Mouse (Mus musculus): ENCODE data around the gene Snx3. TPM values are rescaled to one million over a fixed set of nuclear protein-coding genes. Genes with fewer than 3 reads are reported as not detected.

The Snx3 gene
- polyA plus RNA-seq, 1 experiment = 213 TPM

DNA sequence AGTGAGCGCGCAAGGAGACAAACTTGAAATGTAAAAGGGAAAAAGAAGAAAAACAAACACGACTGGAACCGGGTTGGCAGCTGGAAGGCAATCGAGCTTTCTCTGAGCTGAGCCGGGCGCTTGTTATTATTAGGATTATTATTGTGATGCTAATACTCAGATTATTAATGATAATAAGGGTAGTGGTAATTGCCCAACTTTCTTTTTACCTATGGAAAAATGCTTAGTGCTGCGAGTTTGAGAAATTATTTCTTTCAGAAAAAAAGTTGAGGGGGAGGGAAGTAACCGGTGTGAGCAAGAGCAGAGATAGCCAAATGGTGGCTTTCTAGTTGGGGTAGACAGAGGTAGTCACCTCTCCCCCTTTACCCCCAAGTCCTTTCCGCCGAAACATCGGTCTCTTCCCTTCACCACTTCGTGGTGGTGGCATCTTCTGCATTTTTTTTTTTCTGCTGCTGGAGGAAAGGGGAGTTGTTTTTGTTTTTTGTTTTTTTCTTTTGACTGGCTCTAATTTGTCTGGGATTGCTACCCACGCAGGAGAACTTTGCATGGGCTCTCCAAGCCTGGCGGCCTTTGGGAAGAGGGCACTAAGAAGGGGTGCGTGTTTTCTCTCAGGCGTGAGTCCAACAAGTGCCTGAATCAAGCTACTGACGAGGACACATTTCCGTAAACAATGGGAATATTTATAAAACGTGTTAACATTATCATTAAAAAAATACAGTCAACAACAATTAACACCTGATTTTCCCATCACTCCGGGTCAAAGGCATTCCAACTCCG lies 77.1 kb downstream of the Snx3 start:
- 5% methylated on average over 22 of the region's 22 CpGs for WGBS
- H3K36me3 ChIP-seq (ENCODE audit: control insufficient read depth, insufficient read depth, low read length) = no peaks in the 10 kb centered on the region
- no peak overlapping the region for H3K4me3 ChIP-seq (ENCODE audit: low read depth, low read length)
- H3K4me1 ChIP-seq (ENCODE audit: control insufficient read depth, insufficient read depth, insufficient read length, low read length) = peaks cover 7% of the 10 kb centered on the region
- H3K27ac ChIP-seq (ENCODE audit: insufficient read depth, low read depth, low read length) = no peak overlapping the region
- TF ChIP-seq POLR2A (IDR thresholded peaks at IDR 0.05; ENCODE audit: low read depth, low read length) = no peak
- no peak for TF ChIP-seq CTCF (IDR thresholded peaks at IDR 0.05; ENCODE audit: extremely low read depth, insufficient read length, insufficient replicate concordance, low read depth, low read length)
- peaks cover 82% of the 10 kb centered on the region for H3K27me3 ChIP-seq (ENCODE audit: control insufficient read depth, insufficient read depth, low read length)

DNA sequence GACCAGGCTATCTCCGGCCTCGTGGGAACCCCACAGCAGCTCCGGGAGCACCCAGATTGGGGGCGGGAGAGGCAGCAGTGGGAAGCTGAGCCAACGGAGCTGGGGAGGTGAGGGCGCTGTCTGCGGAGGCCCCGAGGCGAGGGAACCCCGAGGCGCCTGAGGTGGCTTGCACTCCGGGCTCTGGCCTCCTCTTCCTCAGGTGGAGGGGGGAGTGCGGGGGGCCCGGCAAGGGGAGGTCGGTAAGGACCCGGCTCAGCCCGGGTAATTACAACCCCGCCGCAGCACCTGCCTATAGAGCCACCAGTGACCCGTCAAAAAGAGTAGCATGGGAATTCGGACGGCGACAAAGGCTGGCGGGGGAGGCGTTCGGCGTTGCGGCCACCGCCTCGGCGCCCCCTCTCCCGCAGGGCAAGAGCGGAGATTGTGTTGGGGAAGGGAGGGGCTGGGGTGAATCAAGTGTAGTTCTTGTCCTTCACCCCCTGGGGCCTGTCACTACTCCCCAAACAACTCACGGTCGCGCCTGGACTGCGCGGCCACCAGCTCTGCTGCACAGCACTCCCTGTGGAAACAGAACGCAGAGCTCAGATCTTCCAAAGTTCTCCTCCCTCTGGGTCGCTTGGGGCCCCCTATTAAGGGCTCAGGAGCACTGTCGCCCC lies 77.8 kb downstream of the Snx3 start:
- Histone ChIP-seq H3K4me1 (ENCODE audit: control insufficient read depth, insufficient read depth, insufficient read length, low read length) (peaks cover 7% of the 10 kb centered on the region), H3K27ac (ENCODE audit: insufficient read depth, low read depth, low read length) (no peak overlapping the region), H3K4me3 (ENCODE audit: low read depth, low read length) (no peak overlapping the region), H3K27me3 (ENCODE audit: control insufficient read depth, insufficient read depth, low read length) (peaks cover 82% of the 10 kb centered on the region), H3K36me3 (ENCODE audit: control insufficient read depth, insufficient read depth, low read length) (no peaks in the 10 kb centered on the region)
- no peak for TF ChIP-seq POLR2A (IDR thresholded peaks at IDR 0.05; ENCODE audit: low read depth, low read length)
- TF ChIP-seq CTCF (IDR thresholded peaks at IDR 0.05; ENCODE audit: extremely low read depth, insufficient read length, insufficient replicate concordance, low read depth, low read length) = no peak
- whole genome bisulfite sequencing = 2% methylated on average over 41 of the region's 41 CpGs

- peaks cover 7% of the 10 kb centered on the region for H3K4me1 ChIP-seq (ENCODE audit: control insufficient read depth, insufficient read depth, insufficient read length, low read length)
- WGBS = 7% methylated on average over 29 of the region's 29 CpGs
- H3K27me3 ChIP-seq (ENCODE audit: control insufficient read depth, insufficient read depth, low read length) = peaks cover 83% of the 10 kb centered on the region
- no peaks in the 10 kb centered on the region for H3K36me3 ChIP-seq (ENCODE audit: control insufficient read depth, insufficient read depth, low read length)
- no peak overlapping the region for H3K27ac ChIP-seq (ENCODE audit: insufficient read depth, low read depth, low read length)
- TF ChIP-seq POLR2A (IDR thresholded peaks at IDR 0.05; ENCODE audit: low read depth, low read length) (no peak), CTCF (IDR thresholded peaks at IDR 0.05; ENCODE audit: extremely low read depth, insufficient read length, insufficient replicate concordance, low read depth, low read length) (no peak)
- no peak overlapping the region for H3K4me3 ChIP-seq (ENCODE audit: low read depth, low read length)
Observed at GRCm38 (mm10) chr10:42580131-42580950, 78.5 kb downstream of the Snx3 start.

DNA sequence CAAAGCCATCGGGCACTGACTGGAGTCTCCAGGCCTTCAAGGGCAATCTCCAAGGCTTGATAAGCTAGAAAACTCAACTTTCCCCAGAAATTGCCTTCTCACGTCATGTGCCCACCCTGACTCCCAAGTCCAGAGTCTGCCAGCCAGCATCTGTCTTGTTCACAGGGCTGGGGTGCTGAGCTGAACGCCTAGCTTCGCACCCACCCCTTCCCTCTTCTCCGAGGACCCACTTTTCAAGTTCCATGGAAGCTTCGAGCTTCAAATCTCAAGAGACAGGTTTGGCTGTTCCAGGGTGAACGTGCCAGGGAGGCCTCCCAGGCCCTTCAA lies 79.1 kb downstream of the Snx3 start:
- H3K27me3 ChIP-seq (ENCODE audit: control insufficient read depth, insufficient read depth, low read length) = peaks cover 86% of the 10 kb centered on the region
- 11% methylated on average over 7 of the region's 7 CpGs for WGBS
- no peak for TF ChIP-seq POLR2A (IDR thresholded peaks at IDR 0.05; ENCODE audit: low read depth, low read length)
- no peak for TF ChIP-seq CTCF (IDR thresholded peaks at IDR 0.05; ENCODE audit: extremely low read depth, insufficient read length, insufficient replicate concordance, low read depth, low read length)

DNA sequence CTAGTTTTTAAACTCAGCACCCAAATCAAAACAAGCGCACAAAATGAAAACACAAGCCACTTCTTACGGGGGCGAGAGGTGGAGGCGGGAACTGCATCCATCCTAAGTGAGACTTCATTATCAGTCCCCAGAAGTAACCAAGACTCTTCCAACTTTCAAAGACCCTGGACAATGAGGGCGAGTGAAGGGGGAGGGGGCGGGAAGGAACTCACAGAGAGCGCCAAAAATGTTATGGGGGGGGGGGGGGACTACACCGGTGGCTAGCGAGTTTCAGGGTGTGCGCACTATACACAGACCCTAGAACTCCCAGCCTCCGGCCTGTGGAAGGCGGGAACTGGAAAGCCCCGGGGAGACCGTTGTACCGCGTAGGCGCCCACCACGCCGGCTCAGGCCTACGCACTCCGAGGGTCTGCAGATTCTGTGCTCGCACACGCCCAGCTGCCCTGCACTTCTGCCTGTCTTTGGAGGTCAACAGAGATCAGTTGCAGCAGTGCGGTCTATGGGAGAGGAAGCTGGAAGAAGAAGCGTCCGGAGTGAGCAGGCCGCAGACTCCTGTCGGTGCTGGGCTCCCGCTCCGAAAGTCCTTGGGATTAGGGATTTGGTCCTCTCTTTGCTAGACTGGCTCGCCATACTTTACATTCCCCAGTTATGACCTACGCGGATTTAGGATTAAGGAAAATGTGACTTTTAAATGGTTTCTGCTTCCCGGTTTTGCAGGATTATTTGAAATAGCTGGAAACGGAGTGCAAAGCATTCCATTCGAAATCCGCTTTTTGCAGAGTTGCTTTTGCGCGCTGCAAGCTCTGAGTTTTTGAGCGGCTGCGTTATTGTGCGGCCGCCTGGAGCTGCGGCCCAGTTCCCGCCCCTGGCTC lies 80.1 kb downstream of the Snx3 start:
- 6% methylated on average over 45 of the region's 45 CpGs for WGBS
- H3K27me3 ChIP-seq (ENCODE audit: control insufficient read depth, insufficient read depth, low read length) = peaks cover 92% of the 10 kb centered on the region

More for the DNA sequence above, 79.1 kb downstream of the Snx3 start:
- no peak overlapping the region for H3K27ac ChIP-seq (ENCODE audit: insufficient read depth, low read depth, low read length)
- H3K36me3 ChIP-seq (ENCODE audit: control insufficient read depth, insufficient read depth, low read length) = no peaks in the 10 kb centered on the region
- no peak overlapping the region for H3K4me3 ChIP-seq (ENCODE audit: low read depth, low read length)
- H3K4me1 ChIP-seq (ENCODE audit: control insufficient read depth, insufficient read depth, insufficient read length, low read length) = peaks cover 7% of the 10 kb centered on the region

GRCm38 (mm10) chr10:42582566-42583110 lies 80.8 kb downstream of the Snx3 start:
- Histone ChIP-seq H3K4me3 (ENCODE audit: low read depth, low read length) (no peak overlapping the region), H3K27me3 (ENCODE audit: control insufficient read depth, insufficient read depth, low read length) (peaks cover 89% of the 10 kb centered on the region), H3K27ac (ENCODE audit: insufficient read depth, low read depth, low read length) (no peak overlapping the region), H3K36me3 (ENCODE audit: control insufficient read depth, insufficient read depth, low read length) (no peaks in the 10 kb centered on the region), H3K4me1 (ENCODE audit: control insufficient read depth, insufficient read depth, insufficient read length, low read length) (peaks cover 7% of the 10 kb centered on the region)
- 2% methylated on average over 44 of the region's 44 CpGs for WGBS
- no peak for TF ChIP-seq POLR2A (IDR thresholded peaks at IDR 0.05; ENCODE audit: low read depth, low read length)
- TF ChIP-seq CTCF (IDR thresholded peaks at IDR 0.05; ENCODE audit: extremely low read depth, insufficient read length, insufficient replicate concordance, low read depth, low read length) = no peak

More for the DNA sequence above, 80.1 kb downstream of the Snx3 start:
- Histone ChIP-seq H3K27ac (ENCODE audit: insufficient read depth, low read depth, low read length) (no peak overlapping the region), H3K36me3 (ENCODE audit: control insufficient read depth, insufficient read depth, low read length) (no peaks in the 10 kb centered on the region), H3K4me3 (ENCODE audit: low read depth, low read length) (no peak overlapping the region), H3K4me1 (ENCODE audit: control insufficient read depth, insufficient read depth, insufficient read length, low read length) (peaks cover 7% of the 10 kb centered on the region)
- TF ChIP-seq POLR2A (IDR thresholded peaks at IDR 0.05; ENCODE audit: low read depth, low read length) = no peak
- no peak for TF ChIP-seq CTCF (IDR thresholded peaks at IDR 0.05; ENCODE audit: extremely low read depth, insufficient read length, insufficient replicate concordance, low read depth, low read length)
